Mouse (Mus musculus): ENCODE data around the gene Catsperd.

Gene Catsperd

DNA sequence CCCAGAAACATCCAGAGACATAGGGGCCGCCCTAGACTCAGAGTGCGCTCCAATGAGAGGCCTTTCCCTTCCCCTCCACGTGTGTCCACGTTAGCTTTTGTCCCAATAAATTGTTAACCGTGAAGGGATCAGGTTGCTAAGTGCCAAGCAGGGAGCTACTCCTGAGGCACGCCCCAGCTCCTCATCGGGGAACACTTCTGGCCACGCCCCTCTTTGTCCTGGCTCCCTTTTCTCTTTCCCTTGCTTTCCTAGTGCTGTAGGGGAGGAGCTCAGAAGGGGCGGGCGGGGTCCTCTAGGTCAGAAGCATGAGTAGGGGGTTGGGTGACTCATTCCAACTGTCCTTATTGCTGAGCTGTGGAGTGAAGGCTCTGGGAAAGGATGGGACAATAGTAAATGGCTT lies 36.4 kb downstream of the Catsperd start:
- DNase-seq (ENCODE audit: low read depth, low spot score), result peak; percentile 22

DNA sequence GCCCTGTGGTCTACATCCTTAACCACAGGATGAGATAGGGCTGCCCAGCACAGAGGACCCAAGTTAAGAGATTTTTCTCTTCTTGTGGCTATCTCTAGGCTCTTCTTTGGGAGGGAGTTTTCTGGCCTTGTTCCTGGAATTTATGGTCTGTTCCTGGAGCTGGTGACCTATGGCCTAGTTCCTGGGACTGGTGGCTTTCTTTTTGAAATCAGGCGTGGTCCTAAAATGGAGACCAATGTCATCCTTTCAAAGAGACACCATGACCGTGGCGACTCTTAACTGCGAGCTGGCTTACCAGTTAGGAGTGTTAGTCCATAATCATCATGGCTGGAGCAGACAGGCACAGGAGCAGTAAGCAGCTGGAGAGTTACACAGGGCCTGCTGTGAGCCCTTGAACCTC lies 38.4 kb downstream of the Catsperd start:
- DNase-seq (ENCODE audit: low read depth, low spot score), result no peak

DNA sequence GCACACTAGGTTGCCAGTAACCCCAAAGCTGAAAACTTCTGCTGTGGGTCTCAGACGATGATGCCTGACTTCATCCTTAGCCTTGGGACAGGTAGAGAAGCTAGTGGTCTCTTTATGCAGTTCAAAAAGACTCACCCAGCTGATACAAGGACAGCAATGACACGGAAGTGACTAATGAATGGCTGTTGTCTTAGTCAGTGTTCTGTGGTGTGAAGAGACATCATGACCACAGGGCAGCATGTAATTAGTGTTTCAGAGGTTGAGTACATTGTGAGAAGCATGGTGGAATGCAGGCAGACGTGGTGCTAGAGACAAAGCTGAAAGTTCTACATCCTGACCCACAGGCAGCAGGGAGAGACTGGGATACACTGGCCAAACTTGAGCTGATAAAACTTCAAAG lies 39.6 kb downstream of the Catsperd start:
- no peak for DNase-seq (ENCODE audit: low read depth, low spot score)

DNA sequence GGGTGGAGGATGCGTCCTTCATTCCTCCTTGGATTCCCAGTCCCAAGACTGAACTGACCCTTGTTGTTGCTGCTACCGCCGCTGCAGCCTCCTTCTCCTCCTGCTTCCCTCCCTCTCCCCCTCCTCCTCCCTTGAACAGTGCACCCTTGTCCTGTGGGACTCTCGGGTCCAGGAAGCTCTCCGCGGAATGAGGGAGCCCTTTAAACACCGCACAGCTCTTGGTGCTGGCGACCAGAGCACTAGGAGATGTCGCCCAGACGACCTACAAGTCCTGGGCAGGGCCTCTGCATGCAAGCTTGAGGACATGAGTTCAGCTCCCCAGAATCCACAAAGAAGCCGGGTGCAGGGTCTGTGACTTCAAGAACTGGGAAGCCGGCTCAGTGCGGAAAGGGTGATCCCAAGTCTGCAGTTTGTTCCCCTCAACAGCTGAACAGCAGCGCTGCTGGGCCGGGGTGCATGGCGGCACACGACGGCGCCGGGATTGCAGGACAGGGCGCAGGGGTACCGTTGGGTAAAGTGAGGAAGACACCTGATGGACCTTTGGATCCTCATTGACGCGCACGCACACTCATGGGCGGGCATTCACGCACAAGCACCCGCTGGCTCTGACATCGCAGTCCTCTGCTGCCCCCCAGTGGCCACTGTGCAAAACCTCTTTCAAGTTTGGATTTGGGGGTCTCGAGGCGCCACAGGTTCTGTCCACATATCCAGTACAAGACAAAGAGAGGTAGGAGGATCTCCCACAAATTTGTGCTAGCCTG lies 40.6 kb downstream of the Catsperd start:
- DNase-seq (ENCODE audit: low read depth, low spot score), result peak; percentile 78

DNA sequence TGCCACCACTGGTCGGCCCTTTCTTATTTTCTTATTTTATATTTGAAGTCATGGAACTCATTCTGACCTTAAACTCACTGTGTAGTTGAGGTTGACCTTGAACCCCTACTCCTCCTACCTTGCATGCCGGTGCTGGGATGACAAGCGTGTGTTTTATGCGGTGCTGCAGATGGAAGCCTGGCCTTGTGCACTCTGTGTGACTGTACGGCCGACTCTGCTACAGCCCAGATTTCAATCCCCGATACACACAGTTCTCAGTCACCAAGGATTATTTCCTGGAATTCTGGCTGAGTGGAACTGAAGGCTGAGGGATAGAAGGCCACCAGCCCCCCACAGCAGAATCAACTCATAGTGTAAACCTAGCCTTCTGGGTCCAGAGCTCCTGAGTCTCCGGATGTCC lies 41.8 kb downstream of the Catsperd start:
- no peak for DNase-seq (ENCODE audit: low read depth, low spot score)

DNA sequence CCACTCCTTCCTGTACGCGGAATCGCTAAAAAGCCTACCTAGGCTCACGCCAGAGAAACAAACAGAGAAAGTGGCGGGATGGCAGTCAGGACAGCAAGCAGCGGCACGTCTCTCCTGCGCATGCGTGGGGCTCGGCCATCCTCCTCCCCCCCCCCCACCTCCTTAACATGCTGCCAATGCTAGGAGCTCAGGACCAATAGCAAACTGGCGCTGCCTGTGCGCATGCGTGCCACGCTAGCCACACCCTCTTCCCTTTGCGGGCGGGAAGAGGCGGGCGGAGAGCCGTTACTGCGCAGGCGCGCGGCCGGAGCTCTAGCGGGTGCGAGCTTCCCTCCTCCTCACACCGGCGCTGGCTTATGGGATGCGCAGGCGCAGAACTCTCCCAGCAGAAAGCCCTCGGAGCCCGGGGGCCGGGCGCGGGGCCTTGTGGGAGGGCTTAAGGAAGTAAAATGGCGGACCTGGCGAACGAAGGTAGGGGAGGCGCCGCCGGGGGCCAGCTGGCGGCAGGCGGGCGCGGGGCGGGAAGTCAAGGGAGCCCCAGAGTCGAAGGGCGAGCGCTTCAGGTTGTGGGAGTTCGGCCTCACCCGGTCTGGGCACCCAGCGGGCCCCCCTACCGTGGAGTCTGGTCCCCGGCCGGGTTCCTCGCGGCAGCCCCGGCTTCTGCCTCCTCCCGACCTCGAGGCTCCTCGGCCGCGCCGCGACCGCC lies 45.2 kb downstream of the Catsperd start, which contains the start of gene Ranbp3:
Ranbp3 (plus strand) TSS at position 354 of the 706 bp plus-strand sequence.
- DNase-seq (ENCODE audit: low read depth, low spot score), result peak; percentile 99

DNA sequence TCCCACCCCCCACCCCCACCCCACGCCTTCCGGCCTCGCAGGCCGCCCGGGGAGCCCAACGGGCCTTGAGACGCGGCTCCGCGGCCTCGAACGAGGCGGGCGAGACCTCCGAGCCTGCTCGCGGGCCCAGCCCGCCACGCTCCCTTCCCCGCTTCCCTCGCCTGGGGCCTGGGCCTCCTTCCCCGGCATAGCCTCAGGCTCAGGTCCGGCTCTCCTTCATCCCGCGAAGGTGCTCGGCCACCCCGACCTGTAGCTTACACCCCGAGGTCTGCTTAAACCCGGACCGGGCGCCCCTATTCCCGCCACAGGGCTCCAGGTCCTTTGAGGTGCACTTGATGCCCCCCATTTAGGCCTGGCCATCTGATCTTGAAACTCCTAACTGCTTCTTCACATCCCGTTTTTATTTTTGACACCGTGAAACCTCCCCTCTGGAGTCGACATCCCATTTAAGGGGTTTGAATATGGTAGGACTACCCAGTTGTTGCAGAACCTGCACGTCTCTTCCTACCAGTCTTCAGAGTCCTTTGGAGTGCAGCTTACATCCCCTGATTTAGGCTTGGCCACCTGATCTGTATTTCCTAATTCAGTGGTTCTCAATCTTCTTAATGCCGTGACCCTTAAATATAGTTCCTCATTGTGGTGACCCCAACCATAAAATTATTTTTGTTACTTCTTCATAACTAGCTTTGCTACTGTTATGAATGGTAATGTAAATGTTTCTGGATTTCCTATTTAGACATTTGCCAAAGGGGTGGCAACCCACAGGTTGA lies 45.9 kb downstream of the Catsperd start:
- no peak for DNase-seq (ENCODE audit: low read depth, low spot score)

DNA sequence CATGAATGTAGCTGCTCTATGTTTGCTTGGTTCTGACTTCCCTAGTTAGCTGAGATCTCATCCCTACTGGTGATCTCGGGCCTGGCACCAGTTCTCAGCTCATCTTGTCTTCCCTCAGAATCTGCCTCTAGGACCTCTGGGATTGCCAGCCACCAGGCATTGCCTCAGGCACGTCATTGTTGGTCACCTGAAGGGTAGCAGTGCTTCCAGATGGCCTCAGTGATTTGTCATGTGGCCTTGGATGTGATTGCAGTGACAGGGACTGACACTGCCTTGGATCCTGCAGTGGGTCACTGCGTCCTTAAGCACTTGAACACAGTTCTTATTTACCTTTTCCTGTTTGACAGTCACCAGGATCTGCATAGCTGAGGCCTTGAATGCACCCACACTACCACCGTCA lies 53.8 kb downstream of the Catsperd start:
- no peak for DNase-seq (ENCODE audit: low read depth, low spot score)

DNA sequence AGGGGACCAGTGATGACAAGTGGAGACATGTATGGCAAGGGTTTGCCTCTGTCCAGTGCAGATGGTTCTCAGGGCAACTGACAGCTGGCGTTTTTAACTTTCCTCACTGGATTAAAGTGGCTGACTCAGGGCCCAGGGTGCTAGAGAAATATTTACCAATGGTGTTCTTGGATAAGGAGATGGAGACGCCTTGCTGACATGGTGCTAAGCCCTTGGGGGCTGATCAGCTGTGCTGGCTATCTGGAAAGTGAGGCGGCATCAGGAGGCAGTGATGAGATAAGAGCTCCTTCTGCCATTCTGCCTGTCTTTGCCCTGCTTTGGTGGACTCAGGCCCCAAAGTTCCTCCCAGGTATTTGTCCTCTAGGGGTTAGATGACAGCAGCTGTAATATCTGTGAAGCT lies 54.9 kb downstream of the Catsperd start:
- DNase-seq (ENCODE audit: low read depth, low spot score), result no peak

DNA sequence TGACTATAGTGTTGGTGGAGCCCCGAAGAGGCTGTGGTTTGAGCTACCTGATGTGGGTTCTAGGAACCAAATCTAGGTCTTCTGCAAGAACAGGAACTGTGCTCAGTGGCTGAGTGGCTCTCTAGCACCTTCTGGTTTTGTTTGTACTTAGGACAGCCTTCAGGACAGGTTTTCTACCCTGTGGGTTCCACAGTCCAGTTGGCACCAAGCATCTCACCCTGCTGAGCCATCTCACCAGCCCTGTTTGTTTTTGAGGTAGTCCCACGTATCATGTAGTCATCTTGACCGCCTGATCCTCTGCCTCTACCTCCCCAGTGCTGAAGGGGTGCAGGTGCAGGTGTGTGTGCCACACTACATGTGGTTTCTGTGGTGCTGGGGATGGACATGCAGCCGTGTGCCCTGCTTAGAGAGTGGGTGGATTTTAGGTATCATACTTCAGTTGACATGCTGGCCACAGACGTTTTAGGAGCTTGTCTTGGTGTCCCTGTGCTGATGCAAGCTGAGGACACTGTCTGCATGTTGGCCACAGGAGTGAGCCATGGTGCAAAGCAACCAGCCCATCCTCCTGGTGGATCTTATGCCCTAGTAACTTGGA lies 55.7 kb downstream of the Catsperd start:
- no peak for DNase-seq (ENCODE audit: low read depth, low spot score)

DNA sequence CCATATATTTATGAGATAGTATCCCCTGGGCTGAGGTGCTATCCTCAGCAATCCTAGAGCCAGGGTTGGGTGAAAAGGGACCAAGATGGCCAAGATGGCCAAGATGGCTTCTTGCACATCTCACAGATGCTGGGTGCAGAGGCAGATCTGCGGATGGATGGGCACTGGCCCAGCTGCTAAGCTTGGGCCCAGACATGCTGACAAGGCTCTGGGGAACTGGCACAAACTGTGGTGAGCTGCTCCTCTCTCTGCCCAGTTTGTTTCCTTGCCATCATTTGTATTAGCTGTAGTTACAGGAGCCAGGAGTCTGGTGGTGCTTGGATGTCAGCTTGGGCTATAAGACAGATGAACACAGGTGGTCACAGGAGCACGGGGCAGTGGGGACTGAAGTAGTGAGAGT lies 56.7 kb downstream of the Catsperd start:
- no peak for DNase-seq (ENCODE audit: low read depth, low spot score)

DNA sequence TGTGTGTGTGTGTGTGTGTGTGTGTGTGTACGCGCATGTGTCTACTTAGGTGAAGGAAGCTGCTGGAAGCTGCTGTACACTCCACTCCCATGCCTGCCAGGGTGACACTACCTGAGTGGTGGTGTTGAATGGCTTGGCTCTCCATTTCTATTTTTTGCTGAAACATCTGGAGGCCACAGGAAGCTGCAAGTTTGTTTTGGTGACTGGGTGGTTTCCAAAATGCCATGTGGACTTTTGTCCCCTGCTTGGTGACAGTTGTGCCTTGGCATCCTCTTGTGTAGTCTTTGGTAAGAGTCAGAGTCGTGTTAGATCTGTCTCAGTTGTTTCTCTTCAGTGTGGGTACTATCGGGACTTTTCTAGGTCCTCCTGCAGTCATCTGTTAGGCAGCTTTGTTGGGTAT lies 58.9 kb downstream of the Catsperd start:
- no peak for DNase-seq (ENCODE audit: low read depth, low spot score)

DNA sequence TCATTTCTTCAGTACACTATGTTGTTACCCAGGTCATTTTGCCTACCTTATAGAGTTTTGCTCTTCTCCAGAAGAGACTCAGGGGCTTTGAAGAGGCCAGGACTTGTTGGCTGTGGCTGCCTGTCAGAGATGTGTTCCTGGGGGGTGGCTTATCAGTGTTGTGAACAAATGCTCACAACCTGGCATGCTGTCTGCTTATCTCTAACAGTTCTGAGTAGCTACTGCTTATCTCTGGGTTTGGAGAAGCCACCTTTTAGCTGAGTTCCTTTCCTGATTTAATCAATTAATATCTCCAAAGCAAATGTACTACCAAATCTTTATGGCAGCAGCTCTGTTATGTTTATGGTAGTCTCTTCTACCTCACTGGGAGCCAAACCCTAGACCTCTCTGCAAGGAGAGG lies 60.1 kb downstream of the Catsperd start:
- DNase-seq (ENCODE audit: low read depth, low spot score), result no peak

DNA sequence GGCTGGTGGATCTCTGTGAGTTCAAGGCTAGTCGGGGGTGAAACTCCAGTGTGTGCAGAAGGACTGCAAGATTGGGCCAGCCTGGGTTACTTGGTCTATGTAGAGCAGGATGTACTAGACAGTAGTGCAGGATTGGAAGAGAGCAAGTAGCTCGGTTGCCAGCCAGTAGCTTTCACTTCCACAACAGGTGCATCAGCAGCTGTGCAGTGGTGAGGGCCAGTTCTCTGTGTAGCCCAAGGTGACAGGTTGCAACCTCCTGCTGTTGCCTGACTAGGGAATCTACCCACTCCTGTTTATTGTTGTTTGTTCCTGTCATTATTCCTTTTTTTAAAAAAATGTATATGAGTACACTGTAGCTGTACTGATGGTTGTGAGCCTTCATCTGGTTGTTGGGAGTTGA lies 60.7 kb downstream of the Catsperd start:
- no peak for DNase-seq (ENCODE audit: low read depth, low spot score)

DNA sequence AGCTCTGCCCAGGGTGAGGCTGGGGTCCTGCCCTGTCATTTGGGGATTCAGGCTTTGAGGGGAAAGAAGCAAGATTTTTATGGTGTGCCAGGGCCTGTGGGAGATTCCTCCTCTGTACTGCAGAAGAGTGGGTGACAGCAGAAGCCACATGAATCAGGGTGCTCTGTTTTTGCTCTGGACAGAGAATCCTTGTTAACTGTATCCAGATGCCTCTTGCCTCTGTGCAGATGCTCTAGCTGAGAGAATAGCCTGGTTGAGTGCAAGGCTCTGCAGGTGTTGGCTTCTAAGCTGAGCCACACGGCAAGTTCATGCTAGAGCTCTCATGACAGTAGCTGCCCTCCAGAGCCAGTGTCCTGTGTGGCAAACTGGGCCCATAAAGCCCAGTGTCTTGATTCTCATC lies 65.5 kb downstream of the Catsperd start:
- no peak for DNase-seq (ENCODE audit: low read depth, low spot score)

DNA sequence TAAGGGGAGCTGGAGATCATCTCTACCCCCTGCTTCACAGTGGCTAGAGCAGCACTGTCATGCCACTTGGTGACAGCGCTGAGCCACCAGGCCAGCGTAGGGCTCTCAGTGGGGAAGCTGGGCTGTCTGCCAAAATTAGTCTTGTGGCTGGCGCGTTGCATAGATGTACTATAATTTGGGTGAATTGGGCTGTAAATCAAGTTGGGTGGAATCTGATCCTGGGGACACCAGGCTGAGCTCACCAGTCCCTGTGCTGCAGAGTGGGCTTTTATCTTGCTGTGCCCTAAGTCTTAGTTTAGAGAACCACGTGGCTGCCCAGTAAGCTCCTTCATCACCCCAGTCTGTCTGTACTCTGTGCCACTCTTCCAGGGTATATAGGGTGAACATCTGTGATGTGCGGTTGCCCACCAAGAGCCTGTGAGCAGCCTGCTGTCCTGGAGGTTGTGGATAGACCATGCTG lies 65.9 kb downstream of the Catsperd start:
- DNase-seq (ENCODE audit: low read depth, low spot score), result no peak

DNA sequence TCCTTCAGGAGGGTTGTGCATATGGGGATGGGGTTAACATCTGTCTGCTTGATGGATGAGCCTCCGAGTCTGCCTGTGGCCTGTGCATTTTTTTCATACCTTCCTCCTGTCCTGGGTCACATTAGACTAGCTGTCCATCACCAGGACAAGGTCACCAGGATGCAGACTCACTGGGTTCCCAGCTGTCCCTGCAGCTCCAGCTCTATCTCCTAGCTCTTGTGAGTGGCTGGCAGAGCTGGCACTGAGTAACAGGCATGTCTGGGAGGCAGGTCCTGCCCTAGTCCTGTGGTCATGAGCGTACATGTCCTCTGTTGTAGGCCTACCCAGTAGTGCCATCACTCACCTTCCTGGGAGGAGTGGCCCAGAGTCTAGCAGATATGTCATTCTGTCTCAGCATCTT lies 72.5 kb downstream of the Catsperd start:
- DNase-seq (ENCODE audit: low read depth, low spot score), result no peak

DNA sequence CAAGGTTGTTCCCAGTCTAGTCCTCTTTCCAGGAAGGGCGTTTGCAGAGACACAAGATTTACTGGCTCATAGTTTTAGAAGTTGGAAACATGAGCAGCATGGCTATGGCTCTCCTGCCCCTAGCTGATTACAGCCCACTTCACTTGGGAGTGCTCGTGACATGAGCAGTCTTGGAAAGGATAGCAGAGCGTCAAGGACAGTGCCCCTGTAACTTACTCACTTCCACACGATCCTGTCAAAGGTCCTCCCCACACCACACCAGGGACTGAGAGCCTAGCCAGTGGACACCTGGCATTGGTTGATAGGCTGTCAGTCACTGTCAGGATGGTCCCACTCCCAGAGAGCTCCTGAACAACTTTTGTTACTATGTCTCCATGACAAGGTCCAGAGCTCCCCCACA lies 75.1 kb downstream of the Catsperd start:
- no peak for DNase-seq (ENCODE audit: low read depth, low spot score)

DNA sequence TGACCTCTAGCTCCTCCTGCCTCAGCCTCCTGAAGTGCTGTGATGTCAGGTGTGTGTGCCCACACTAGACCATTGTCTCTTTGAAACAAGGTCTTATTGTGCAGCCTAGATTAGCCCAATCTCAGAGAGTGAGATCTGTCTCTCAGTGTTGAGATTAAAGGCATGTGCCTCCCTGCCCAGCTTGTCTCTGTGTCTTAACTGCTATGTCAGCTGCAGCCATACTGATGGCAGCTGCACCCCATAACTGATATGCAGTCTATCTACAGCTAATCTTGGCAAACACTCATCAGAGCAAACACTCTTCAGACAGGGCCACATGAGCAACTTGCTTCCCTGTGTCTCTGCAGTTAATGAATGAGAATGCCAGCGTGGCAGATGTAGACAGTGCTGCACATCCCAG lies 78.6 kb downstream of the Catsperd start:
- no peak for DNase-seq (ENCODE audit: low read depth, low spot score)

DNA sequence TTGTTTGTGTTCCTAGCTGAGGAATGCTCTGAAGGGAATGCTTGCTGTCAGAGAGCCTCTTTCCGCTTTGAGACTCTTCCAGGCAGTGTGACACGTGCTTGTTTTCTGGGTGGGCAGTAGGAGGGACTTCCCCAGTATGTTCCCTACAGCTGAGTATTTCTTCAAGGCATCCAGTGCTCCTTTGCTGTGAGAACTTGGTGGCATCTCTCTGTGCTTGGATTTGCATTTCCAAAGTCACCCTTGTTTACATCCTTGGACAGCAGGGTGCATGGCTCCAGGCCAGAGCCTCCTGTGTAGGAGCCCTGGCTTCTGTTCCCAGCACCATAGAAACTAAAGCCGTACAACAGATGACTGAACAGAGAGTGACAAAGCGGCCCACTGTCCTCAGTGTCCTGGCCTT lies 80.7 kb downstream of the Catsperd start:
- no peak for DNase-seq (ENCODE audit: low read depth, low spot score)

DNA sequence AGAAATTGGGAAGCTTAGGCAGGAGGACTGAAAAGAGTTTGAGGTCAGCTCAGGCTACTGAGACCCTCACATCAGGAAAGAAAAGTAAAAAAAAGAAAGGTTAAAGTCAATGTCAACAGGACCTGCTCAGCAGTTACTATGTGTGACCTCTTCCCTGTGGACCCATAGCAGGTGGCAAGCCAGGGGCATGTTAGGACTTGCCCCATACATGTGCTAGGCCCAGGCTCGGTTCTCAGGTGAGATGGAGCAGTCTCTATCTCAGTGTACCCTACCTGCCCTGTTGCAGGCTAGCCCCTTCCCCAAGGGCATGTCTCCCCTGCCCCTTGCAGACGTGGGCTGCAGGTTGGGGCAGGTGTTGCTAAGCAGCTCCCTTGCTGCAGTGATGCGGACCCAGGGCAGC lies 81.8 kb downstream of the Catsperd start:
- no peak for DNase-seq (ENCODE audit: low read depth, low spot score)

All from embryo, embryonic 11.5 days (tissue).